Mouse (Mus musculus) forebrain, embryonic 15.5 days (tissue): ENCODE measurements around the gene Pou2f1. TPM values are rescaled to one million over a fixed set of nuclear protein-coding genes. Genes with fewer than 3 reads are reported as not detected.

ENCODE experiments used
- ATAC-seq: fragments of 200-750 bp; cut with Nextera tagmentation; replicated peaks from 2 replicates; pipeline ENCODE4 v1.8.0; 2017; ENCODE audit warnings: mild to moderate bottlenecking, moderate TSS enrichment, moderate library complexity
- H3K27ac ChIP-seq: fragments of 300-500 bp; sonication (generic); replicated peaks from 2 replicates; pipeline ENCODE4 v1.5.1; 2015; ENCODE audit warnings: mild to moderate bottlenecking, inconsistent platforms
- H3K27me3 ChIP-seq: fragments of 300-500 bp; sonication (generic); 2 replicates; pipeline ENCODE4 v1.6.1; 2015; ENCODE audit warnings: inconsistent platforms
- H3K36me3 ChIP-seq: fragments of 300-500 bp; sonication (generic); 2 replicates; pipeline ENCODE4 v1.6.1; 2015; ENCODE audit warnings: mild to moderate bottlenecking, inconsistent platforms
- H3K4me1 ChIP-seq: fragments of 300-500 bp; sonication (generic); 2 replicates; pipeline ENCODE4 v1.6.1; 2015; ENCODE audit warnings: inconsistent platforms
- H3K4me2 ChIP-seq: fragments of 300-500 bp; sonication (generic); replicated peaks from 2 replicates; pipeline ENCODE4 v1.6.1; 2015; ENCODE audit warnings: mild to moderate bottlenecking, inconsistent platforms
- H3K4me3 ChIP-seq: fragments of 300-500 bp; sonication (generic); 2 replicates; pipeline ENCODE4 v1.5.1; 2015; ENCODE audit warnings: mild to moderate bottlenecking, inconsistent platforms
- H3K9ac ChIP-seq: fragments of 300-500 bp; sonication (generic); replicated peaks from 2 replicates; pipeline ENCODE4 v1.6.1; 2015; ENCODE audit warnings: mild to moderate bottlenecking, inconsistent platforms
- H3K9me3 ChIP-seq: fragments of 300-500 bp; sonication (generic); 2 replicates; pipeline ENCODE4 v1.6.1; 2016; ENCODE audit warnings: inconsistent platforms
- WGBS: fragments of 180-500 bp; shearing (Covaris S2); methylation state at CpG from one replicate; pipeline ENCODE4 v1.1.7; 2015; ENCODE audit warnings: mixed read lengths; 5-methylcytosine and 5-hydroxymethylcytosine counted together
- polyA plus RNA-seq: library from polyadenylated mRNA; unstranded; fragments of >200 nt; fragmentation: Nextera tagmentation; extraction: Ambion mirVana; gene quantifications from 2 replicates; pipeline ENCODE4 v1.2.1, GENCODE M21; 2015

Pou2f1 gene
- 21.9 and 22.8 TPM in 2 replicates for polyA plus RNA-seq

GRCm38 (mm10) chr1:166002520-166003155 is at the start of gene Pou2f1:
Pou2f1 (minus strand) TSS chr1:166002678.
- under 1% methylated on average over 60 of the region's 61 CpGs for WGBS
- Histone ChIP-seq H3K9me3 (no peaks in the 10 kb centered on the region), H3K4me3 (peak within 1 kb of the TSS; percentile 99), H3K9ac (peak within 1 kb of the TSS; percentile 91), H3K4me2 (peak within 1 kb of the TSS; percentile 86), H3K27me3 (no peaks in the 10 kb centered on the region), H3K4me1 (peaks cover 33% of the 10 kb centered on the region), H3K36me3 (no peaks in the 10 kb centered on the region), H3K27ac (peak within 1 kb of the TSS; percentile 94)
- peak; percentile 86 for ATAC-seq

- peak overlapping the region; percentile 45 for H3K4me3 ChIP-seq
- WGBS, result 19% methylated on average over 11 of the region's 11 CpGs
- peaks cover 11% of the 10 kb centered on the region for H3K27me3 ChIP-seq
- ATAC-seq, result peak; percentile 35
- peak overlapping the region; percentile 96 for H3K4me2 ChIP-seq
- H3K9me3 ChIP-seq, result no peaks in the 10 kb centered on the region
- H3K9ac ChIP-seq, result peak overlapping the region; percentile 46; the same call in 1 of the 2 replicates
- H3K27ac ChIP-seq, result no peak overlapping the region
- no peaks in the 10 kb centered on the region for H3K36me3 ChIP-seq
- H3K4me1 ChIP-seq, result peaks cover 27% of the 10 kb centered on the region
Observed at GRCm38 (mm10) chr1:166049046-166049827, 46.8 kb upstream of the Pou2f1 start.

GRCm38 (mm10) chr1:166048230-166048911 is 45.9 kb upstream of the Pou2f1 start:
- Histone ChIP-seq H3K27ac (0 out of 2 replicates have a peak overlapping the region, but pooled peaks have one; percentile 9), H3K4me3 (peak overlapping the region; percentile 45)
- WGBS, result under 1% methylated on average over 23 of the region's 23 CpGs

GRCm38 (mm10) chr1:166047505-166048170 is 45.2 kb upstream of the Pou2f1 start:
- H3K27ac ChIP-seq, result no peak overlapping the region
- 5% methylated on average over 25 of the region's 25 CpGs for WGBS

More at GRCm38 (mm10) chr1:166048230-166048911, 45.9 kb upstream of the Pou2f1 start:
- peak; percentile 41; the same call in 1 of the 2 replicates for ATAC-seq
- Histone ChIP-seq H3K4me1 (peaks cover 27% of the 10 kb centered on the region), H3K4me2 (peak overlapping the region; percentile 96), H3K9me3 (no peaks in the 10 kb centered on the region), H3K36me3 (no peaks in the 10 kb centered on the region), H3K27me3 (peaks cover 11% of the 10 kb centered on the region), H3K9ac (peak overlapping the region; percentile 46)

GRCm38 (mm10) chr1:166045894-166046197 is 43.4 kb upstream of the Pou2f1 start:
- WGBS, result 40% methylated on average over 4 of the region's 4 CpGs
- H3K4me3 ChIP-seq, result no peak overlapping the region
- no peak overlapping the region for H3K9ac ChIP-seq
- peaks cover 24% of the 10 kb centered on the region for H3K4me1 ChIP-seq
- no peak overlapping the region for H3K4me2 ChIP-seq
- H3K36me3 ChIP-seq, result no peaks in the 10 kb centered on the region
- peaks cover 11% of the 10 kb centered on the region for H3K27me3 ChIP-seq
- no peak for ATAC-seq
- H3K9me3 ChIP-seq, result no peaks in the 10 kb centered on the region
- no peak overlapping the region for H3K27ac ChIP-seq

More at GRCm38 (mm10) chr1:166047505-166048170, 45.2 kb upstream of the Pou2f1 start:
- H3K4me1 ChIP-seq, result peaks cover 24% of the 10 kb centered on the region
- peak; percentile 41; the same call in 1 of the 2 replicates for ATAC-seq
- H3K4me2 ChIP-seq, result peak overlapping the region; percentile 96
- peak overlapping the region; percentile 46 for H3K9ac ChIP-seq
- H3K27me3 ChIP-seq, result peaks cover 11% of the 10 kb centered on the region
- H3K36me3 ChIP-seq, result no peaks in the 10 kb centered on the region
- no peaks in the 10 kb centered on the region for H3K9me3 ChIP-seq
- peak overlapping the region; percentile 45 for H3K4me3 ChIP-seq

- no peak overlapping the region for H3K4me2 ChIP-seq
Observed at GRCm38 (mm10) chr1:166045060-166045893, 42.8 kb upstream of the Pou2f1 start.

GRCm38 (mm10) chr1:166043451-166044149 is 41.1 kb upstream of the Pou2f1 start:
- peak; percentile 58 for ATAC-seq
- Histone ChIP-seq H3K4me1 (peaks cover 13% of the 10 kb centered on the region), H3K27ac (no peak overlapping the region), H3K4me3 (no peak overlapping the region), H3K9ac (no peak overlapping the region), H3K9me3 (no peaks in the 10 kb centered on the region), H3K36me3 (no peaks in the 10 kb centered on the region), H3K27me3 (peaks cover 11% of the 10 kb centered on the region), H3K4me2 (no peak overlapping the region)
- WGBS, result 74% methylated on average over 21 of the region's 21 CpGs

More at GRCm38 (mm10) chr1:166045060-166045893, 42.8 kb upstream of the Pou2f1 start:
- peaks cover 11% of the 10 kb centered on the region for H3K27me3 ChIP-seq
- H3K9ac ChIP-seq, result no peak overlapping the region
- peaks cover 24% of the 10 kb centered on the region for H3K4me1 ChIP-seq
- ATAC-seq, result no peak
- no peak overlapping the region for H3K27ac ChIP-seq
- WGBS, result 17% methylated on average over 14 of the region's 14 CpGs
- H3K9me3 ChIP-seq, result no peaks in the 10 kb centered on the region
- no peak overlapping the region for H3K4me3 ChIP-seq
- no peaks in the 10 kb centered on the region for H3K36me3 ChIP-seq

GRCm38 (mm10) chr1:166041501-166041900 is 39.0 kb upstream of the Pou2f1 start:
- ATAC-seq, result no peak
- H3K9ac ChIP-seq, result no peak overlapping the region
- H3K4me2 ChIP-seq, result no peak overlapping the region
- WGBS, result 43% methylated on average over 1 of the region's 1 CpGs
- H3K4me1 ChIP-seq, result no peaks in the 10 kb centered on the region
- H3K4me3 ChIP-seq, result no peak overlapping the region
- no peaks in the 10 kb centered on the region for H3K36me3 ChIP-seq
- H3K9me3 ChIP-seq, result no peaks in the 10 kb centered on the region
- H3K27ac ChIP-seq, result no peak overlapping the region
- peaks cover 2% of the 10 kb centered on the region; the same call in 1 of the 2 replicates for H3K27me3 ChIP-seq

GRCm38 (mm10) chr1:166038731-166039332 is 36.4 kb upstream of the Pou2f1 start:
- no peak overlapping the region for H3K4me2 ChIP-seq
- 0 out of 2 replicates have a peak, but pooled peaks cover 3% of the 10 kb centered on the region for H3K4me1 ChIP-seq
- no peaks in the 10 kb centered on the region for H3K27me3 ChIP-seq
- no peak overlapping the region for H3K9ac ChIP-seq
- H3K27ac ChIP-seq, result no peak overlapping the region
- H3K36me3 ChIP-seq, result no peaks in the 10 kb centered on the region
- H3K9me3 ChIP-seq, result no peaks in the 10 kb centered on the region
- 72% methylated on average over 2 of the region's 2 CpGs for WGBS
- no peak overlapping the region for H3K4me3 ChIP-seq
- ATAC-seq, result no peak

GRCm38 (mm10) chr1:166035045-166035444 is 32.6 kb upstream of the Pou2f1 start:
- Histone ChIP-seq H3K9ac (no peak overlapping the region), H3K4me3 (no peak overlapping the region), H3K36me3 (no peaks in the 10 kb centered on the region), H3K4me2 (no peak overlapping the region), H3K9me3 (no peaks in the 10 kb centered on the region), H3K27ac (no peak overlapping the region), H3K27me3 (no peaks in the 10 kb centered on the region), H3K4me1 (0 out of 2 replicates have a peak, but pooled peaks cover 3% of the 10 kb centered on the region)
- no peak for ATAC-seq
- WGBS, result 8% methylated on average over 5 of the region's 5 CpGs
